Mouse (Mus musculus) testis, adult 2 months (tissue): ENCODE measurements around the gene Gm4952.

Source experiments
- CTCF ChIP-seq: fragments of 200-500 bp; IDR thresholded peaks from 2 replicates; pipeline ENCODE4 v1.5.1; 2012; ENCODE audit warnings: low read depth, mild to moderate bottlenecking, inconsistent platforms, low read length, moderate library complexity; ENCODE audit not compliant: control insufficient read depth, insufficient read depth, insufficient replicate concordance
- POLR2A ChIP-seq: fragments of 200-500 bp; IDR thresholded peaks from 2 replicates; pipeline ENCODE4 v1.6.1; 2012; ENCODE audit warnings: low read depth, mild to moderate bottlenecking, inconsistent platforms, low read length, moderate library complexity; ENCODE audit not compliant: control insufficient read depth

DNA sequence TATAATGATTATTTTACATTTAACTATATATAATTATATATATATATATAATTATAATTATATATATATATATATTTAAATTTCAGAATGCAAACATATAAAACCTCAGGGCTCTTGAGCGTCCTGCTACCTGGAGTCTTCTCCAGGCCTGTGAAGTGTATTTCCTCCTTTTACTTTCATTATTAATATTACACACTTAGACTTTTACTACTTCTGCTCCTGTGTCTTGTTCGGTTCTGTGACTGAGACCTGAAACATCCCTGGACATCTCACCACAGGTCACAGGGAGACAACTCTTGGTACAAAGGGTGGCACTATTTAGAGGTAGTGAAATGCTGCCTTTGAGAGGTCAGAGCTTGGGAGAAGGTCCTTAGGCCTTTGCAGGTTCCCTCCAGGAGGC, 43.5 kb upstream of the Gm4952 start:
- TF ChIP-seq CTCF: no peak
- no peak for TF ChIP-seq POLR2A
